Mouse (Mus musculus): ENCODE measurements around the gene Tlr3. TPM values are rescaled to one million over a fixed set of nuclear protein-coding genes. Genes with fewer than 3 reads are reported as not detected.
A peak's percentile ranks its signal among the peaks of the same experiment; 100 is the strongest.

Tlr3 gene
- polyA plus RNA-seq, 1 experiment: 6.8 TPM

GRCm38 (mm10) chr8:45410146-45410880 lies 567 bp downstream of the Tlr3 start:
- peak; percentile 70 for DNase-seq
- 3% methylated on average over 18 of the region's 18 CpGs for WGBS
- H3K4me1 ChIP-seq (ENCODE audit: control insufficient read depth, insufficient read depth, low read length): peaks cover 8% of the 10 kb centered on the region; the same call in 1 of the 2 replicates
- H3K4me3 ChIP-seq (replicated peaks; ENCODE audit: extremely low read depth, low read depth, low read length): peak overlapping the region; percentile 96
- TF ChIP-seq CTCF (IDR thresholded peaks at IDR 0.05; ENCODE audit: insufficient read depth, low read length) (peak; percentile 29; the same call in 1 of the 2 replicates), POLR2A (IDR thresholded peaks at IDR 0.05; ENCODE audit: borderline replicate concordance, extremely low read depth, low read depth, low read length) (peak; percentile 66; the same call in 1 of the 2 replicates)

- 18% methylated on average over 4 of the region's 4 CpGs for WGBS
- H3K4me3 ChIP-seq (replicated peaks; ENCODE audit: extremely low read depth, low read depth, low read length): peak overlapping the region; percentile 96
- peaks cover 8% of the 10 kb centered on the region; the same call in 1 of the 2 replicates for H3K4me1 ChIP-seq (ENCODE audit: control insufficient read depth, insufficient read depth, low read length)
- DNase-seq: no peak
- no peak for TF ChIP-seq CTCF (IDR thresholded peaks at IDR 0.05; ENCODE audit: insufficient read depth, low read length)
- no peak for TF ChIP-seq POLR2A (IDR thresholded peaks at IDR 0.05; ENCODE audit: borderline replicate concordance, extremely low read depth, low read depth, low read length)
These were observed 1.2 kb downstream of the Tlr3 start for GRCm38 (mm10) chr8:45409702-45410101.

- DNase-seq: no peak
- no peak overlapping the region for H3K4me3 ChIP-seq (replicated peaks; ENCODE audit: extremely low read depth, low read depth, low read length)
- WGBS: 45% methylated on average over 1 of the region's 1 CpGs
- H3K4me1 ChIP-seq (ENCODE audit: control insufficient read depth, insufficient read depth, low read length): no peaks in the 10 kb centered on the region
- TF ChIP-seq POLR2A (IDR thresholded peaks at IDR 0.05; ENCODE audit: borderline replicate concordance, extremely low read depth, low read depth, low read length): no peak
- TF ChIP-seq CTCF (IDR thresholded peaks at IDR 0.05; ENCODE audit: insufficient read depth, low read length): no peak
These were observed 27.6 kb downstream of the Tlr3 start for GRCm38 (mm10) chr8:45383250-45383649.

- WGBS: 13% methylated on average over 6 of the region's 6 CpGs
- no peak for DNase-seq
- no peak within 1 kb of the TSS for H3K4me3 ChIP-seq (replicated peaks; ENCODE audit: extremely low read depth, low read depth, low read length)
- H3K4me1 ChIP-seq (ENCODE audit: control insufficient read depth, insufficient read depth, low read length): no peaks in the 10 kb centered on the region
- no peak for TF ChIP-seq CTCF (IDR thresholded peaks at IDR 0.05; ENCODE audit: insufficient read depth, low read length)
- TF ChIP-seq POLR2A (IDR thresholded peaks at IDR 0.05; ENCODE audit: borderline replicate concordance, extremely low read depth, low read depth, low read length): no peak
These were observed 28.9 kb downstream of the Tlr3 start, which contains the start of gene Fam149a for GRCm38 (mm10) chr8:45381963-45382347. Gene Fam149a (minus strand): TSS chr8:45382291.

- 4% methylated on average over 38 of the region's 38 CpGs for WGBS
- no peak for DNase-seq
- H3K4me3 ChIP-seq (replicated peaks; ENCODE audit: extremely low read depth, low read depth, low read length): no peak overlapping the region
- TF ChIP-seq CTCF (IDR thresholded peaks at IDR 0.05; ENCODE audit: insufficient read depth, low read length) (no peak), POLR2A (IDR thresholded peaks at IDR 0.05; ENCODE audit: borderline replicate concordance, extremely low read depth, low read depth, low read length) (no peak)
- no peaks in the 10 kb centered on the region for H3K4me1 ChIP-seq (ENCODE audit: control insufficient read depth, insufficient read depth, low read length)
These were observed 29.6 kb downstream of the Tlr3 start for GRCm38 (mm10) chr8:45381075-45381962.

GRCm38 (mm10) chr8:45380598-45380997 lies 30.3 kb downstream of the Tlr3 start:
- Histone ChIP-seq H3K4me1 (ENCODE audit: control insufficient read depth, insufficient read depth, low read length) (no peaks in the 10 kb centered on the region), H3K4me3 (replicated peaks; ENCODE audit: extremely low read depth, low read depth, low read length) (no peak overlapping the region)
- no peak for DNase-seq
- WGBS: 40% methylated on average over 4 of the region's 4 CpGs
- TF ChIP-seq POLR2A (IDR thresholded peaks at IDR 0.05; ENCODE audit: borderline replicate concordance, extremely low read depth, low read depth, low read length): no peak
- no peak for TF ChIP-seq CTCF (IDR thresholded peaks at IDR 0.05; ENCODE audit: insufficient read depth, low read length)

GRCm38 (mm10) chr8:45374071-45374470 lies 36.8 kb downstream of the Tlr3 start:
- DNase-seq: no peak
- Histone ChIP-seq H3K4me3 (replicated peaks; ENCODE audit: extremely low read depth, low read depth, low read length) (no peak overlapping the region), H3K4me1 (ENCODE audit: control insufficient read depth, insufficient read depth, low read length) (no peaks in the 10 kb centered on the region)
- WGBS: 76% methylated on average over 3 of the region's 3 CpGs
- TF ChIP-seq POLR2A (IDR thresholded peaks at IDR 0.05; ENCODE audit: borderline replicate concordance, extremely low read depth, low read depth, low read length): no peak
- no peak for TF ChIP-seq CTCF (IDR thresholded peaks at IDR 0.05; ENCODE audit: insufficient read depth, low read length)

- no peak overlapping the region for H3K4me3 ChIP-seq (replicated peaks; ENCODE audit: extremely low read depth, low read depth, low read length)
- 80% methylated on average over 1 of the region's 1 CpGs for WGBS
- H3K4me1 ChIP-seq (ENCODE audit: control insufficient read depth, insufficient read depth, low read length): no peaks in the 10 kb centered on the region
- no peak for DNase-seq
- no peak for TF ChIP-seq CTCF (IDR thresholded peaks at IDR 0.05; ENCODE audit: insufficient read depth, low read length)
- TF ChIP-seq POLR2A (IDR thresholded peaks at IDR 0.05; ENCODE audit: borderline replicate concordance, extremely low read depth, low read depth, low read length): no peak
These were observed 43.7 kb downstream of the Tlr3 start for GRCm38 (mm10) chr8:45367154-45367553.

GRCm38 (mm10) chr8:45363220-45363619 lies 47.7 kb downstream of the Tlr3 start:
- H3K4me1 ChIP-seq (ENCODE audit: control insufficient read depth, insufficient read depth, low read length): no peaks in the 10 kb centered on the region
- DNase-seq: no peak
- TF ChIP-seq POLR2A (IDR thresholded peaks at IDR 0.05; ENCODE audit: borderline replicate concordance, extremely low read depth, low read depth, low read length) (no peak), CTCF (IDR thresholded peaks at IDR 0.05; ENCODE audit: insufficient read depth, low read length) (no peak)
- WGBS: 45% methylated on average over 1 of the region's 1 CpGs
- H3K4me3 ChIP-seq (replicated peaks; ENCODE audit: extremely low read depth, low read depth, low read length): no peak overlapping the region

Measured in lung, adult 2 months (tissue).